Mouse (Mus musculus): ENCODE results near the gene Ccn5.

DNA sequence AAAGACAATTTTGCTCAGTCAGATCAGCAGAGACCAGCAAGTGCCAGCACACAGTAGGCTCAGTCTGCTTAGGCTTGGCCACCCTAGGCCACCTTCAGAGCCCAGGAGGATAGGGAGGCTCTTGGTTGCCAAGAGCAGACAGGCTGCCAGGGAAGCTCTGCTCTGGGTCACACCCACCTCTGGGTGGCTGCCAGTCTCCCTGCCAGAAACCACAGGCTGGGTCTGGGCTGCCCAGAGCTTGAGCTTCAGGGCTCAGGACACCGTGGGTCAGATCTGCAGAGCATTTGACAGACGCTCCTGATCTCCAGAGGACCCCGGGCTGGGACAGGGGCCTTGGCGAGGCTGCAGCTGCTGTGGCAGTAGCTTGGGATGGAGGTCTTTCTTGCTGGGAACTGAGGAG is at the start of gene Ccn5:
- TF ChIP-seq CTCF (IDR thresholded peaks at IDR 0.05) (no peak), POLR2A (IDR thresholded peaks at IDR 0.05; ENCODE audit: insufficient read depth, low read depth, low read length) (no peak), EP300 (IDR thresholded peaks at IDR 0.05; ENCODE audit: insufficient read depth, low read depth, low read length) (no peak)

All from heart, adult 2 months (tissue).